Mouse (Mus musculus) C2C12 (cell line): ENCODE measurements at regions not wholly inside any gene's neighbourhood (a gene's known extent, or its start where the extent isn't known, plus 50 kb on each side); places are given as distances from the start of the nearest gene placed in this dataset.

Experiments used
- CEBPB ChIP-seq: IDR thresholded peaks from one replicate; pipeline ENCODE4 v1.6.1; 2011; ENCODE audit warnings: low read depth, mild to moderate bottlenecking, control low read depth, moderate library complexity
- CTCF ChIP-seq: IDR thresholded peaks from one replicate; pipeline ENCODE4 v1.5.1; 2011; ENCODE audit not compliant: control insufficient read depth, insufficient read depth, insufficient read length
- USF1 ChIP-seq: IDR thresholded peaks from one replicate; pipeline ENCODE4 v1.6.1; 2011; ENCODE audit warnings: low read depth, mild to moderate bottlenecking, control low read depth, moderate library complexity

DNA sequence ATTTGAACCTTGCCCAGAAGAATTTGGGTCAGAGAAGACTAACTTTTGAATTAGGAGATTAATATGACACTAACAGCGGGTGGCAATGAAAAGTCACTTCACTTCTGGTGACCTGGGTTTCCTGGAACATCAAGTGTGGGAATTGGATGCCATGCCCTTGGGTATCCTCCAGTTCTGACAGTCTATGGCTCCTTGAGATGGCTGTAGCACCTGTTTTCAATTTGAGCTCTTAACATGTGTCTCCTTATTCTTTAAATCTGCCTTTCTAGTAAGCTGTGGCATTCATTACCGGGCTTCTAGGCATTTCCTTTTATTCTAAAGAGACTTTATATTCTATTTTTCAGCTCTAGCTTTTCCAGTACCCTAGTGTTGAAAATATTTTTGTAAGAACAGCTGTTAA is 164.9 kb upstream of the Gypa start:
- no peak for TF ChIP-seq USF1
- no peak for TF ChIP-seq CEBPB
- TF ChIP-seq CTCF: no peak
